Mouse (Mus musculus) E14TG2a.4 (cell line): Measurements from ENCODE around the gene Washc3.

ENCODE experiments used
- H3K27me3 ChIP-seq: 2 replicates; pipeline ENCODE4 v1.6.1; 2014; ENCODE audit warnings: low read length, control low read depth; ENCODE audit not compliant: insufficient read depth
- H3K36me3 ChIP-seq: 2 replicates; pipeline ENCODE4 v1.6.1; 2014; ENCODE audit warnings: low read length, control low read depth; ENCODE audit not compliant: insufficient read depth
- H3K4me1 ChIP-seq: replicated peaks from 2 replicates; pipeline ENCODE4 v1.6.1; 2014; ENCODE audit warnings: low read depth, low read length, control low read depth
- H3K4me3 ChIP-seq: replicated peaks from 2 replicates; pipeline ENCODE4 v1.5.1; 2014; ENCODE audit warnings: mild to moderate bottlenecking, low read length
- H3K9me3 ChIP-seq: 2 replicates; pipeline ENCODE4 v1.6.1; 2014; ENCODE audit warnings: low read length, control low read depth
- CTCF ChIP-seq: conservative IDR thresholded peaks from 2 replicates; pipeline ENCODE4 v1.5.1; 2014; ENCODE audit warnings: low read length
- NANOG ChIP-seq: IDR thresholded peaks from 2 replicates; pipeline ENCODE4 v1.6.1; 2014; ENCODE audit warnings: borderline replicate concordance, low read length, mixed read lengths
- POU5F1 ChIP-seq: IDR thresholded peaks from 2 replicates; pipeline ENCODE4 v1.6.1; 2014; ENCODE audit warnings: low read length, borderline replicate concordance

Gene Washc3

DNA sequence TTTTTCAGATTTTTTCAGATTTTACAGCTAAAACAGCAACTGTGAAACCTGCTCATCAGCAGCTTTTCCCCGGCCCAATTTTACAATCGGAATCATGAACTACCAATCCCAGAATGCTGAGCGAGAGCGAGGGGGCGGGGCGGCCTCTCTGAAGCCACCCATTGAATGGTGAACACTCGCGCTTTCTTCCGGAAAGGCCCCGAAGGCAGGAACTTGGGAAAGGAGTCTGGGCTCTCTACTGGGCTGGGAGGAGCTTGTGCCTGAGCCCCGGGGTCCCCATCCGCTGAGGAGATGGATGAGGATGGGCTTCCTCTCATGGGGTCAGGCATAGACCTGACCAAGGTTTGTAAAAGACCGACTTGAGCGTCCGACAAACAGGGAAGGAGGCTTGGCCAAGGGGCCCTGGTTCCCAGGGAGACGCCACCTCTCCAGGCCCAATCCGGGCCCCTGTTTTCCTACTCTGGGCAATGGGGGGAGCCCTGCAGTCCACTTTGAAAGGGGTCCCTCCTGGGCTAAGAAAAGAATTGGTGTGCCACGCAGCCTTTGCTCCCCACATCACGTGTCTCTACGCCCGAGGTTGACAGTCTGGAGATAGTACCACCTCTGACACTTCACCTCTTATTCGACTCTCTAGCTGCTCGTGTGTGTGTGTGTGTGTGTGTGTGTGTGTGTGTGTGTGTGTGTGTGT, at the start of gene Washc3:
Gene Washc3, plus strand, starts transcription at position 143 of the 688 bp plus-strand sequence.
- H3K9me3 ChIP-seq: no peaks in the 10 kb centered on the region
- H3K36me3 ChIP-seq: peaks cover 5% of the 10 kb centered on the region
- peaks cover 10% of the 10 kb centered on the region for H3K4me1 ChIP-seq
- no peaks in the 10 kb centered on the region for H3K27me3 ChIP-seq
- TF ChIP-seq POU5F1 (no peak), CTCF (no peak), NANOG (no peak)
- H3K4me3 ChIP-seq: peak within 1 kb of the TSS; percentile 87

DNA sequence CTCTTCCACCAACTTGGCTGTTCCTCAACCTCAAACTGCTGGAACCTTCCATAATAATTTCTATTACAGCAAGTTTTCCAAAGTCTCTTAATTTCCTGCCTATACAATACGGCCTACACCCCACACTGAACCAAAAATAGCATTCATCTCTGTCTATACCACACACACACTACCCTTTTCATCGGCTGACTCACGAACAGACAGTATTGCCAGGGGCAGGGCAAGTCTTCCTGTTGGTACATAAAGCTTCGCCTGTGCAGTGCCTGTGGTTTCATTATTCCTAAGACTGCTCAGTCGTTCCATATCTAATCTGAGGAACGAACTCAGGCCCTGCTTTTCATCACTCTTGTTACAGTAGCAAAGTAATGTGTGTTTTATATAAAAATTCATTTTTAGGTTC, 49.2 kb upstream of the Washc3 start:
- Histone ChIP-seq H3K36me3 (peaks cover 82% of the 10 kb centered on the region), H3K4me3 (no peak overlapping the region), H3K9me3 (no peaks in the 10 kb centered on the region), H3K27me3 (no peaks in the 10 kb centered on the region), H3K4me1 (peaks cover 8% of the 10 kb centered on the region)
- TF ChIP-seq POU5F1 (no peak), CTCF (no peak), NANOG (no peak)

- H3K9me3 ChIP-seq: no peaks in the 10 kb centered on the region
- TF ChIP-seq CTCF: no peak
- no peak for TF ChIP-seq NANOG
- no peak for TF ChIP-seq POU5F1
- no peak overlapping the region for H3K4me3 ChIP-seq
These were observed 38.8 kb upstream of the Washc3 start for GRCm38 (mm10) chr10:88162096-88162495.

GRCm38 (mm10) chr10:88162676-88163075, 38.2 kb upstream of the Washc3 start:
- Histone ChIP-seq H3K36me3 (peaks cover 65% of the 10 kb centered on the region), H3K27me3 (no peaks in the 10 kb centered on the region), H3K4me1 (peaks cover 22% of the 10 kb centered on the region), H3K9me3 (no peaks in the 10 kb centered on the region), H3K4me3 (no peak overlapping the region)
- no peak for TF ChIP-seq NANOG
- no peak for TF ChIP-seq CTCF
- no peak for TF ChIP-seq POU5F1

More at GRCm38 (mm10) chr10:88162096-88162495, 38.8 kb upstream of the Washc3 start:
- Histone ChIP-seq H3K27me3 (no peaks in the 10 kb centered on the region), H3K36me3 (peaks cover 67% of the 10 kb centered on the region), H3K4me1 (peaks cover 22% of the 10 kb centered on the region)

GRCm38 (mm10) chr10:88166158-88166557, 34.7 kb upstream of the Washc3 start:
- Histone ChIP-seq H3K4me3 (no peak overlapping the region), H3K36me3 (peaks cover 38% of the 10 kb centered on the region), H3K9me3 (no peaks in the 10 kb centered on the region), H3K4me1 (peaks cover 22% of the 10 kb centered on the region), H3K27me3 (no peaks in the 10 kb centered on the region)
- TF ChIP-seq CTCF: peak; percentile 72
- TF ChIP-seq POU5F1: no peak

- H3K9me3 ChIP-seq: no peaks in the 10 kb centered on the region
- peaks cover 19% of the 10 kb centered on the region for H3K4me1 ChIP-seq
- no peak overlapping the region for H3K4me3 ChIP-seq
- TF ChIP-seq CTCF: no peak
- H3K36me3 ChIP-seq: peaks cover 44% of the 10 kb centered on the region
- no peaks in the 10 kb centered on the region for H3K27me3 ChIP-seq
These were observed 33.3 kb upstream of the Washc3 start for GRCm38 (mm10) chr10:88167438-88168077.

- Histone ChIP-seq H3K4me1 (peaks cover 10% of the 10 kb centered on the region), H3K4me3 (no peak overlapping the region), H3K36me3 (peaks cover 5% of the 10 kb centered on the region), H3K27me3 (peaks cover 2% of the 10 kb centered on the region; the same call in 1 of the 2 replicates), H3K9me3 (no peaks in the 10 kb centered on the region)
- no peak for TF ChIP-seq POU5F1
- TF ChIP-seq CTCF: no peak
- no peak for TF ChIP-seq NANOG
These were observed 352 bp upstream of the Washc3 start for GRCm38 (mm10) chr10:88200541-88200940.

GRCm38 (mm10) chr10:88201650-88202049, 757 bp downstream of the Washc3 start:
- Histone ChIP-seq H3K27me3 (no peaks in the 10 kb centered on the region), H3K36me3 (peaks cover 5% of the 10 kb centered on the region)
- TF ChIP-seq CTCF (no peak), POU5F1 (no peak), NANOG (no peak)

More at GRCm38 (mm10) chr10:88201650-88202049, 757 bp downstream of the Washc3 start:
- Histone ChIP-seq H3K4me1 (peaks cover 10% of the 10 kb centered on the region), H3K9me3 (no peaks in the 10 kb centered on the region), H3K4me3 (peak overlapping the region; percentile 87)
